ENCODE assay signal across 2 mouse cellular contexts in the genomic region with DNA sequence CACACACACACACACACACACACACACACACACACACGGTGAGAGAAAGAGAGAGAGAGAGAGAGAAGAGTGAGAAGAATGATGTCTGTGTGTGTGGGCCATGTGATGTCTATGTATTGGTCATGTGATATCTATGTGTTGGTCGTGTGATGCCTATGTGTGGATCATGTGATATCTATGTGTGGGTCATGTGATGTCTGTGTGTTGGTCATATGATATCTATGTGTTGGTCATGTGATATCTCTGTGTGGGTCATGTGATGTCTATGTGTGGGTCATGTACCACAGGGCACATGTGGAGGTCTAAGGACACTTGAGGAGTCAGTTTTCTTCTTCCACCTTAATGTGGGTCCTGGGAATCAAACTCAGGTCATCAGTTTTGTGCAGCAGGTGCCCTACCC.
TF ChIP-seq lines count a peak whose summit lies in the region.

No protein-coding gene starts in this region.

TF ChIP-seq in CH12.LX, 34 proteins besides CTCF, POLR2A, EP300 and RAD21 (continued from another document):
- 0 out of 2 replicates have a peak, but pooled peaks have one; percentile 9 for TF ChIP-seq USF1 (IDR thresholded peaks at IDR 0.05; ENCODE audit: low read depth, low read length)
TF ChIP-seq in CH12.LX: peak in this region for 2.

TF ChIP-seq in MEL, 35 proteins besides CTCF, POLR2A, EP300 and RAD21 (continued from another document):
- no peak for TF ChIP-seq ETS1 (IDR thresholded peaks at IDR 0.05; ENCODE audit: low read depth, low read length)
- TF ChIP-seq KAT2A (conservative IDR thresholded peaks at IDR 0.05; ENCODE audit: low read depth, low read length), result no peak
- no peak for TF ChIP-seq JUND (IDR thresholded peaks at IDR 0.05; ENCODE audit: low read depth, low read length)
- no peak for TF ChIP-seq E2F4 (IDR thresholded peaks at IDR 0.05; ENCODE audit: borderline replicate concordance, low read depth, low read length)
- 0 out of 4 replicates have a peak, but pooled peaks of 1 of the 2 experiments have one; percentile 39 for TF ChIP-seq USF2 (IDR thresholded peaks at IDR 0.05; ENCODE audit: borderline replicate concordance in 1 of 2, insufficient read depth in 1 of 2, low read depth in 1 of 2, low read length in 2 of 2)
- TF ChIP-seq USF1 (IDR thresholded peaks at IDR 0.05; ENCODE audit: low read depth, low read length), result peak; percentile 54
- TF ChIP-seq ZMIZ1 (IDR thresholded peaks at IDR 0.05; ENCODE audit: low read depth, low read length), result no peak
- no peak for TF ChIP-seq TAL1 (IDR thresholded peaks at IDR 0.05; ENCODE audit: low read length)
- no peak for TF ChIP-seq TCF12 (IDR thresholded peaks at IDR 0.05; ENCODE audit: low read depth, low read length)
